Mouse (Mus musculus) midbrain, embryonic 10.5 days (tissue): ENCODE results near the gene Usp7. TPM values are rescaled to one million over a fixed set of nuclear protein-coding genes. Genes with fewer than 3 reads are reported as not detected.
A peak's percentile ranks its signal among the peaks of the same experiment; 100 is the strongest.

Experiments
- DNase-seq: peaks from one replicate; pipeline ENCODE4 v3.0.0-alpha.2; 2017; ENCODE audit warnings: low spot score
- H3K27ac ChIP-seq: fragments of 300-500 bp; sonication (generic); replicated peaks from 2 replicates; pipeline ENCODE4 v1.5.1; 2016; ENCODE audit warnings: mild to moderate bottlenecking
- H3K27me3 ChIP-seq: fragments of 300-500 bp; sonication (generic); 2 replicates; pipeline ENCODE4 v1.6.1; 2016; ENCODE audit warnings: low read depth, mild to moderate bottlenecking; ENCODE audit not compliant: poor library complexity, severe bottlenecking
- H3K36me3 ChIP-seq: fragments of 300-500 bp; sonication (generic); 2 replicates; pipeline ENCODE4 v1.6.1; 2016; ENCODE audit warnings: mild to moderate bottlenecking, moderate library complexity
- H3K4me1 ChIP-seq: fragments of 300-500 bp; sonication (generic); 2 replicates; pipeline ENCODE4 v1.6.1; 2016
- H3K4me3 ChIP-seq: fragments of 300-500 bp; sonication (generic); 2 replicates; pipeline ENCODE4 v1.5.1; 2016; ENCODE audit warnings: mild to moderate bottlenecking, moderate library complexity
- H3K9me3 ChIP-seq: fragments of 300-500 bp; sonication (generic); replicated peaks from 2 replicates; pipeline ENCODE4 v1.6.1; 2016; ENCODE audit warnings: mild to moderate bottlenecking
- WGBS: fragments of 180-500 bp; shearing (Covaris S2); methylation state at CpG from one replicate; pipeline ENCODE4 v1.1.7; 2016; 5-methylcytosine and 5-hydroxymethylcytosine counted together
- polyA plus RNA-seq: library from polyadenylated mRNA; unstranded; fragments of >200 nt; fragmentation: Nextera tagmentation; extraction: Ambion mirVana; gene quantifications from 2 replicates; pipeline ENCODE4 v1.2.1, GENCODE M21; 2016

Gene Usp7
- 25.0 and 28.1 TPM in 2 replicates for polyA plus RNA-seq

GRCm38 (mm10) chr16:8791949-8792557 lies at the start of gene Usp7:
Gene Usp7 (minus strand): TSS chr16:8792308.
- Histone ChIP-seq H3K4me1 (peaks cover 9% of the 10 kb centered on the region; the same call in 1 of the 2 replicates), H3K9me3 (no peaks in the 10 kb centered on the region), H3K27ac (no peak within 1 kb of the TSS), H3K27me3 (no peaks in the 10 kb centered on the region), H3K4me3 (no peak within 1 kb of the TSS), H3K36me3 (no peaks in the 10 kb centered on the region)
- 94% methylated on average over 20 of the region's 20 CpGs for WGBS
- DNase-seq: no peak

DNA sequence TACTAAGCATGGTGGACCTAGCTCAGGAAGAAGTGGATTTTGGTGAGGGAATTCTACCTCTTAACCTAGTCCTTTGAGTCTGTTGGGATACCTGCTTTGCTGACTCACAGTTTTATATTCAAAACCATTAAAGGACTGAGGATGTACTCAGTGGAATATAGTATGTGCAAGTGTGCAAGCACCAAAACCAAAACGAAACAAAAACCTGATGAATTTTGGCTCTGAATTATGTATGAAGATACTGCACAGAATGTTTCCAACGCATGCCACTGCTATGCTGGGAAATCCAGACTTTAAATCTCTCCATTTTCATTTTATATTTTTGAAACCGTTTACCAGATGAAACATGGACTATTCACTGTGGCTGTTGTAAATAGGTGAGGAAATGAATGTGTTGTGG lies 48.4 kb upstream of the Usp7 start:
- Histone ChIP-seq H3K36me3 (peaks cover 95% of the 10 kb centered on the region), H3K4me3 (no peak overlapping the region), H3K4me1 (no peaks in the 10 kb centered on the region), H3K27me3 (no peaks in the 10 kb centered on the region), H3K27ac (no peak overlapping the region), H3K9me3 (no peaks in the 10 kb centered on the region)
- 89% methylated on average over 3 of the region's 3 CpGs for WGBS
- no peak for DNase-seq

DNA sequence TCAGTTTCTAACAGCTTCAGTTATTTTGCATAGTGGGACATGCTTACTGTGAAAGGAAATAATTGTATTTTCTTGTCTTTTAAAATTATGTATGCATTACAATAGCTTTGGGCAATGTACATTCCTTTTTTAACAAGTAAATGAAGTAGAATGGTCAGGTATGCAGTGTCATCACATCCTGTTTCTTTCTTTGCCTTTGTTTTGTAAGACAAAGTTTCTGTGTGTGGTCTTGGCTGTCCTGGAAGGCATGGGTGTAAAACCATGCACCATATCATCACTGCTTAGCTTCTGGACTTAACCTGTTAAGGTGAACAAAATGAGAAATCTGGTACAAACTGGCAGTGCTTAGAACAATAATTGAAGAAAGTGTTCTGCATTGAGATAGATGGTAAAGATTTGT lies 46.8 kb upstream of the Usp7 start:
- Histone ChIP-seq H3K27me3 (no peaks in the 10 kb centered on the region), H3K9me3 (no peaks in the 10 kb centered on the region), H3K4me1 (peaks cover 3% of the 10 kb centered on the region), H3K36me3 (peaks cover 95% of the 10 kb centered on the region), H3K27ac (no peak overlapping the region), H3K4me3 (no peak overlapping the region)
- no peak for DNase-seq

- Histone ChIP-seq H3K27me3 (no peaks in the 10 kb centered on the region), H3K4me3 (no peak overlapping the region), H3K27ac (no peak overlapping the region), H3K36me3 (peaks cover 95% of the 10 kb centered on the region), H3K9me3 (no peaks in the 10 kb centered on the region), H3K4me1 (peaks cover 16% of the 10 kb centered on the region)
- DNase-seq: no peak
- 100% methylated on average over 1 of the region's 1 CpGs for WGBS
These were observed 45.5 kb upstream of the Usp7 start for GRCm38 (mm10) chr16:8837595-8837994.

- 94% methylated on average over 1 of the region's 1 CpGs for WGBS
- Histone ChIP-seq H3K4me1 (peaks cover 23% of the 10 kb centered on the region), H3K4me3 (no peak overlapping the region), H3K36me3 (peaks cover 95% of the 10 kb centered on the region), H3K27me3 (no peaks in the 10 kb centered on the region), H3K9me3 (no peaks in the 10 kb centered on the region), H3K27ac (no peak overlapping the region)
- no peak for DNase-seq
These were observed 44.8 kb upstream of the Usp7 start for GRCm38 (mm10) chr16:8836876-8837275.

GRCm38 (mm10) chr16:8831241-8831640 lies 39.1 kb upstream of the Usp7 start:
- H3K4me1 ChIP-seq: peaks cover 36% of the 10 kb centered on the region
- H3K27me3 ChIP-seq: no peaks in the 10 kb centered on the region
- peak overlapping the region; percentile 99 for H3K4me3 ChIP-seq
- H3K36me3 ChIP-seq: peaks cover 48% of the 10 kb centered on the region
- H3K9me3 ChIP-seq: no peaks in the 10 kb centered on the region
- peak overlapping the region; percentile 99 for H3K27ac ChIP-seq
- peak; percentile 29 for DNase-seq
- 10% methylated on average over 12 of the region's 12 CpGs for WGBS

DNA sequence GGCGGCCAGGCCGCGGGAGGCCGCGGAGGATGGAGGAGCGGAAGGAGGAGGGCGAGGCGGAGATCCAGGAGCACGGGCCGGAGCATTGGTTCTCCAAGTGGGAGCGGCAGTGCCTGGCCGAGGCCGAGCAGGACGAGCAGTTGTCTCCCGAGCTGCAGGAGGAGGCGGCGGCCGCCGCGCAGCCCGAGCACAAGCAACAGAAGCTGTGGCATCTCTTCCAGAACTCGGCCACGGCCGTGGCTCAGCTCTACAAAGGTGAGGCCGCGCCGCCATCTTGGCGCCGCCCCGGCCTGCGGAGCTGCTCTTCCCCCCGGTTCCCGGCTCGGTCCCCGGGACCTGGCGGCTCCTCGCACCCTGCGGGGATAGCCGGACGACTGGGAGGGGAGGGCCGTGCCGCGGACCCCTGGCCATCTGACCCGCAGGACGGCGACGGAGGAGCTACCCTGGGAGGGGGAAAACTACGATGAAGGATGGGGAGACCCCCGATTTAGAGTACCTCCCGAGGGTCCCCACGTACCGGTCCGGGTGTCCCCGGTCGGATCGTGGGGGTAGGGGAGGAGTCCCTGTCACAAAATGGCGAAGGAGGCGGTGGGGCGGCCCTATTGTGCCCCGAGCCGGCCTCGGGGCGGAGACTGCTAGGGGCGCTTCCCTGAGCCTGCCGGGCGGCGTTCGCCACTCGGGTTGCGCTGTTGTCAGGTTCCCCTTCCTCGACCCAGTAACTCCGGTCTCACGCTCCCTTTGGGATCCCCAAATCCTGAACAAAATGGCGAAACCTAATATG lies 38.5 kb upstream of the Usp7 start:
- peaks cover 36% of the 10 kb centered on the region for H3K4me1 ChIP-seq
- peak overlapping the region; percentile 99 for H3K27ac ChIP-seq
- peak overlapping the region; percentile 99 for H3K4me3 ChIP-seq
- no peaks in the 10 kb centered on the region for H3K27me3 ChIP-seq
- no peaks in the 10 kb centered on the region for H3K9me3 ChIP-seq
- WGBS: under 1% methylated on average over 74 of the region's 74 CpGs
- peak; percentile 66 for DNase-seq
- H3K36me3 ChIP-seq: peaks cover 44% of the 10 kb centered on the region

- Histone ChIP-seq H3K4me3 (peak within 1 kb of the TSS; percentile 99), H3K9me3 (no peaks in the 10 kb centered on the region), H3K27me3 (no peaks in the 10 kb centered on the region), H3K4me1 (peaks cover 36% of the 10 kb centered on the region), H3K27ac (peak within 1 kb of the TSS; percentile 99), H3K36me3 (peaks cover 35% of the 10 kb centered on the region)
- under 1% methylated on average over 78 of the region's 80 CpGs for WGBS
- DNase-seq: peak; percentile 98
These were observed 37.7 kb upstream of the Usp7 start, which contains the start of gene 1810013L24Rik for GRCm38 (mm10) chr16:8829564-8830359. Gene 1810013L24Rik (plus strand): TSS chr16:8830100.

DNA sequence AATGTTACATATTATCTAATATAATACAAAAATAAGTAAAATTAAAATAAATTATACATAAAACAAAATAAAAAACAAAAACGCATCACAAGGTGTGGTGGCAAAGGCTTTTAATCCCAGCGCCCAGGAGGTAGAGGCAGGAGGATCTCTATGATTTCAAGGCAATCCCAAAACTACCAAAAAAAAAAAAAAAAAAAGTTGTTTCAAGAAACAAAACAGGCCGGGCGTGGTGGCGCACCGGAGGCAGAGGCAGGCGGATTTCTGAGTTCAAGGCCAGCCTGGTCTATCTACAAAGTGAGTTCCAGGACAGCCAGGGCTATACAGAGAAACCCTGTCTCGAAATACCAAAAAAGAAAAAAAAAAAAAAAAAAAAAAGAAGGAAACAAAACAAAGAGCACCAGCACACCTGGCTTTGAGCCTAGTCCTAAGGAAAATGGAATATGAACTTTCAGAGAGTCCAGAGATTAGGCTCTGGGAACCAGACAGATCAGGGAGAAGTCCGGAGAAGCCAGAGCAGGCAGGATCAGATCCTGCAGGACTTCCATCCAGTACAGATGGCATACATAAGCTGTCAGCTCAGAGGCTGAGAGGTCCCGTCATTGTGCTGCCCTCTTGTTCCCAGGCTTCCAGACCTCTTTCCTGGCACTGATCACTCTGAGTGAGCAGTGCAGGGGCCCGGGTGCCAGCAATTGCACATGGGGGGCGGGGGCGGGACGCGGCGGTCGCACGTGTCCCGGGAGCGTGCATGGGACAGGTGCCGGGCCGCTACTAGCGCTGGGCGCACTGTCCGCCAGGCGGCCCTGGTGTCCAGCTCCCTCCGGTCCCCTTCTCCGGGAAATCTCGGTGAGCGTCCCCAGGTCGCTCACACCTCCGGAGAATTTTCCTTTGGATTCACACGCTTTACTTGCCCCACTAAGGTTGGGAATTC lies 36.8 kb upstream of the Usp7 start:
- H3K27me3 ChIP-seq: no peaks in the 10 kb centered on the region
- 13% methylated on average over 33 of the region's 33 CpGs for WGBS
- peak; percentile 80 for DNase-seq
- peaks cover 32% of the 10 kb centered on the region for H3K4me1 ChIP-seq
- peak overlapping the region; percentile 99 for H3K4me3 ChIP-seq
- H3K27ac ChIP-seq: peak overlapping the region; percentile 99
- peaks cover 26% of the 10 kb centered on the region for H3K36me3 ChIP-seq
- H3K9me3 ChIP-seq: no peaks in the 10 kb centered on the region

DNA sequence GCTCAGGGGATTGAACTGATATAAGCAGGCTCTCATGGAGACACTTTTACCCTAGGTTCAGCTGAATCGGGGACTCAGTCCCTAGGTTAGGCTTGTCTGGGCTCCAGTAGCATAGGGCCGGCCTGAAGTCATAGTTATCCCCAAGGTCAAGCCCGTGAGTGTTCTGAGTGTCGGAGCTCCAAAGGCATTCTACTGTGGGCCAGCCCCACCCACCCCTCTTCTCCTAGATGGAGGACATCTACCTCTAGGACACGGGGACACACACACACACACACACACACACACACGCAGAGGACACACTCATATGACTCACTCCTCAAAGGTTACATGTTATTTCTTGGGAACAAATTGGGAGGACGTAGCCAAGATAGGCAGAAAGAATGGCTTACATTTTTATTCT lies 35.3 kb upstream of the Usp7 start:
- Histone ChIP-seq H3K4me3 (no peak overlapping the region), H3K36me3 (peaks cover 11% of the 10 kb centered on the region), H3K27ac (no peak overlapping the region), H3K9me3 (no peaks in the 10 kb centered on the region), H3K27me3 (no peaks in the 10 kb centered on the region), H3K4me1 (peaks cover 17% of the 10 kb centered on the region)
- no peak for DNase-seq
- WGBS: 93% methylated on average over 7 of the region's 7 CpGs

DNA sequence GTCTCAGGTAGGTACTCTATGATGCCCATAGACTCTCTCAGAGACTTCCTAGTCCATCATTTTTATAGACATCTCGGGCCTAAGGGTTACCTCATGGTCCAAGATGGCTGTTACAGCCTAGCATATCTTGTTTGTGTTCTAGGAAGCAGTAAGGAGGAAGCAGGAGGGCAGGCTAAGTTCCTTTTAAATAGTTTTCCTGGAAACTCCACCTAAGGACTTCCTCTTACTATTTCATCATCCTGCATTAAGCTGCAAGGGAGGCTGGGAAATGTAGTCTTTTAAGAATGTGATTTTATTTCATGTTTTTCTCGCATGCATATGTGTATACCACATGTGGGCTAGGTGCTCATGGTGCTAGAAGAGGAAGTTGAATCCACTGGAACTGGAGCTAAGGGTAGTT lies 31.6 kb upstream of the Usp7 start:
- Histone ChIP-seq H3K9me3 (no peaks in the 10 kb centered on the region), H3K36me3 (no peaks in the 10 kb centered on the region), H3K4me3 (no peak overlapping the region), H3K27me3 (no peaks in the 10 kb centered on the region), H3K4me1 (no peaks in the 10 kb centered on the region), H3K27ac (no peak overlapping the region)
- DNase-seq: no peak
- WGBS: 77% methylated on average over 2 of the region's 2 CpGs

DNA sequence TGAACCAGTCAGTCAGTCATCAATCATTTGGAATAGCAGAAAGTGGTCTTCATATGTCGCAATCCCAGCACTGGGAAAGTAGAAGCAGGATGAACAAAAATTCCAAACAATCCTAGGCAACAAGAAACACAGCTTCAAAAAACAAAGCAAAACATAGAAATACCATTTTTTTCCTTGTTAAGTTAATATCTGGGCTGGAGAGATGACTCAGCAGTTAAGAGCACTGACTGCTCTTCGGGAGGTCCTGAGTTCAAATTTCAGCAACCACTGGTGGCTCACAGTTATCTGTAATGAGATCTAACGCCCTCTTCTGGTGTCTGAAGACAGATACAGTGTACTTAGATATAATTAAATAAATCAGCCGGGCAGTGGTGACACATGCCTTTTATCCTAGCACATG lies 30.5 kb upstream of the Usp7 start:
- Histone ChIP-seq H3K9me3 (no peaks in the 10 kb centered on the region), H3K4me3 (no peak overlapping the region), H3K27me3 (no peaks in the 10 kb centered on the region), H3K36me3 (no peaks in the 10 kb centered on the region), H3K27ac (no peak overlapping the region), H3K4me1 (no peaks in the 10 kb centered on the region)
- WGBS: 87% methylated on average over 4 of the region's 4 CpGs
- no peak for DNase-seq
